Mouse (Mus musculus) monocyte, adult 2 months (primary cell): Measurements from ENCODE around the gene Acot7.

Experiments
- DNase-seq, 2 experiments: peaks; one replicate each; pipeline ENCODE4 v3.0.0; 2022; ENCODE audit warnings: low spot score in 2 of 2, low read depth in 1 of 2

The Acot7 gene

GRCm38 (mm10) chr4:152243241-152243891 is 65.4 kb downstream of the Acot7 start:
- no peak for DNase-seq

GRCm38 (mm10) chr4:152243969-152244368 is 66.0 kb downstream of the Acot7 start:
- no peak for DNase-seq

GRCm38 (mm10) chr4:152244545-152245522 is 66.9 kb downstream of the Acot7 start:
- no peak for DNase-seq

- no peak for DNase-seq
These were observed 68.1 kb downstream of the Acot7 start for GRCm38 (mm10) chr4:152246011-152246410.

- no peak for DNase-seq
These were observed 69.3 kb downstream of the Acot7 start for GRCm38 (mm10) chr4:152247195-152247594.

- DNase-seq = no peak
These were observed 72.7 kb downstream of the Acot7 start for GRCm38 (mm10) chr4:152250615-152251014.

- no peak for DNase-seq
These were observed 75.3 kb downstream of the Acot7 start for GRCm38 (mm10) chr4:152253183-152253759.

GRCm38 (mm10) chr4:152257070-152257469 is 79.1 kb downstream of the Acot7 start:
- no peak for DNase-seq

- DNase-seq = no peak
These were observed 82.5 kb downstream of the Acot7 start for GRCm38 (mm10) chr4:152260451-152260850.

GRCm38 (mm10) chr4:152262187-152262586 is 84.3 kb downstream of the Acot7 start:
- no peak for DNase-seq

- DNase-seq = no peak
These were observed 85.2 kb downstream of the Acot7 start for GRCm38 (mm10) chr4:152263089-152263488.

GRCm38 (mm10) chr4:152263512-152264176 is 85.7 kb downstream of the Acot7 start:
- DNase-seq = no peak

GRCm38 (mm10) chr4:152264177-152264530 is 86.2 kb downstream of the Acot7 start:
- DNase-seq = no peak

- no peak for DNase-seq
These were observed 87.1 kb downstream of the Acot7 start for GRCm38 (mm10) chr4:152264867-152265568.

- no peak for DNase-seq
These were observed 87.9 kb downstream of the Acot7 start for GRCm38 (mm10) chr4:152265791-152266190.

- no peak for DNase-seq
These were observed 88.4 kb downstream of the Acot7 start for GRCm38 (mm10) chr4:152266236-152266895.

- DNase-seq = no peak
These were observed 89.9 kb downstream of the Acot7 start for GRCm38 (mm10) chr4:152267748-152268369.

GRCm38 (mm10) chr4:152269967-152270366 is 92.0 kb downstream of the Acot7 start:
- no peak for DNase-seq

- DNase-seq = no peak
These were observed 92.7 kb downstream of the Acot7 start for GRCm38 (mm10) chr4:152270599-152270998.

GRCm38 (mm10) chr4:152271334-152271733 is 93.4 kb downstream of the Acot7 start:
- no peak for DNase-seq
